Mouse (Mus musculus) bone marrow macrophage, adult 2 months (primary cell): ENCODE results near the gene Stx16. TPM values are rescaled to one million over a fixed set of nuclear protein-coding genes. Genes with fewer than 3 reads are reported as not detected.

Source experiments
- H3K27ac ChIP-seq: 2 replicates; pipeline ENCODE4 v1.5.1; 2012; ENCODE audit warnings: low read depth, low read length; ENCODE audit not compliant: insufficient read depth
- H3K4me1 ChIP-seq: 2 replicates; pipeline ENCODE4 v1.6.1; 2012; ENCODE audit warnings: low read length; ENCODE audit not compliant: control insufficient read depth, insufficient read depth
- H3K4me3 ChIP-seq: 2 replicates; pipeline ENCODE4 v1.5.1; 2012; ENCODE audit warnings: mild to moderate bottlenecking, low read length, moderate library complexity; ENCODE audit not compliant: insufficient read depth
- CTCF ChIP-seq: IDR thresholded peaks from 2 replicates; pipeline ENCODE4 v1.5.1; 2012; ENCODE audit warnings: low read depth, mild to moderate bottlenecking, low read length, moderate library complexity
- POLR2A ChIP-seq: IDR thresholded peaks from 2 replicates; pipeline ENCODE4 v1.6.1; 2012; ENCODE audit warnings: mild to moderate bottlenecking, low read depth, low read length, borderline replicate concordance
- polyA plus RNA-seq: library from polyadenylated mRNA; stranded (reverse); fragments of >200 nt; gene quantifications from 2 replicates; pipeline ENCODE4 v1.2.4, GENCODE M21; 2012; ENCODE audit not compliant: missing spikeins, insufficient read depth, insufficient read length

Gene Stx16
- polyA plus RNA-seq, 1 experiment = 108 TPM

DNA sequence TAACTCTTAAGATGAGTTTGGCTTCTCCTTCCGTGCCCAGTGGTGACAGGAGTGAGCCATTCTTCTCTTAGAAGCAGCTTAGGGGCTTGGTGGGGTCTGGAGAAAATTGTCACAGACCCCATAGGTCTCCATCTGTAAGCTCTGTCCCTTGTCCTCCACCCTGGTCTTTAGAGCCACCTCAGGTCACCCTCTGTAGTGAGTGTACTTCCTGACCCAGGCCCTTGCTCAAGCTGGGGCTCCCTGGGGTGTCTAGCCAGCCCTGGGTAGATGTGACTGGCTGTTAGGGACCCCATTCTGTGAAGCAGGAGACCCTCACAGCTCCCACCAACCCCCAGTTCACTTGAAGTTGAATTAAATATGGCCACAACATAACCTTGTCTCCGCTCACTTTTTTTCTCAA, 46.2 kb downstream of the Stx16 start:
- Histone ChIP-seq H3K4me1 (peaks cover 4% of the 10 kb centered on the region; the same call in 1 of the 2 replicates), H3K27ac (no peak overlapping the region), H3K4me3 (no peak overlapping the region)
- TF ChIP-seq POLR2A (no peak), CTCF (no peak)

DNA sequence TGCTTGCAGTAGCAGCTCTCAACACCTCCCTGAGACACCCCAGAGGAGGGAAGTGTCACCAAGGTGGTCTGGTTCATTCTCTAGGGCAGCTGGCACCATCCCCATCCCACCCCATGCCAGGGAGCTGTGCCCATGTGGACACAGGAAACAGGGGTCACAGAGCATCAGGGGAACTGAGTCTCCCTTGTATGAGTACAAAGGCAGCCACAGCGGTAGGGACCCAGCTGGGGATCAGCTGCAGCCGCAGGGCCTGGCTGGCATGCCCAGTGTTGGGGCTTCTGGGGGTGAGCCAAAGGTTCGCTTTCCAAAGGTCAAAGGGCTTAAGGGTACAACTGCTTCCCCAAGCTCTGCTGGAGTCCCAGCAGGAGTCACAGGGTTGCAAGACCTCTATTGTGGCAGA, 47.6 kb downstream of the Stx16 start:
- no peak overlapping the region for H3K4me3 ChIP-seq
- no peaks in the 10 kb centered on the region for H3K4me1 ChIP-seq
- TF ChIP-seq POLR2A (no peak), CTCF (no peak)
- no peak overlapping the region for H3K27ac ChIP-seq

DNA sequence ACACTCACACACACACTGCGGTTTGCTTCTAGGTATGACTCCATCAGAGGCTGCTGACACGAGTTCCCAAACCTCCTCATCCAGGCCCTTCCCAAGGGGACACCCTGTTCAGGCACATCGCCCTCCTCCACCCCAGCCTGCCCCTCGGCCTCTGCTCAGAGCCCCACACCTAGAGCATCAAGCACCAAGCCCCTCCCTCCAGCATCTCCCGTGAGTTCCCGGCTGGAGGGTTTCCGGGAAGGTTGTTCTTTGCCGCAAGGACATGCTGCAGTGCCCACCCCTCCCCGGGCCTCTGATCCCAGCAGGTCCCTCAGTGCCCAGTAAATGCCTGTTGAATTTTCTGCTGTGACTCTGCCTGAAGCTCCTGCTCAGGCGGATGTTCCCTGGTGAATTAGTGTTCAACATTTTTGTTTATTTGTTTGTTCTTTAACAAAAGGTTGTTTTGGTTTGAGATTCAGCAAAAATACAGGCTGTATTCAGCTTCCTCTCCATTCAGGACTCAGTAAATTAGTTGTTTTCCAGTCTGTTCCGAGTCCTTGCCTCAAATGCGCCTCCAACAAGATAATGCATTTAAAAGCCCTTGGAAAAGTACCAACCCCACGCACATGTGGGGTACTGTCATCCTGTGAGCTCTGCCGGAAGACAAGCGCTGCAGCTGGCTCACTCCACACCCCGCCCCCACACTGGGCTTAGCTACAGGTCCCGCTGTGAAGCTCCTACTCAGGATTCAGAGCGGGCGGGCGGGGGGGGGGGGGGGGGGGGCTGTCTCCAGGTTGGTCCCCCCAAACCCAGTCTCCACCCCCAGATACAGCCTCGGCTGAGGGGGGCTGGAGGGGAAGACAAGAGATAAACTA, 50.6 kb downstream of the Stx16 start:
- H3K27ac ChIP-seq = no peak overlapping the region

DNA sequence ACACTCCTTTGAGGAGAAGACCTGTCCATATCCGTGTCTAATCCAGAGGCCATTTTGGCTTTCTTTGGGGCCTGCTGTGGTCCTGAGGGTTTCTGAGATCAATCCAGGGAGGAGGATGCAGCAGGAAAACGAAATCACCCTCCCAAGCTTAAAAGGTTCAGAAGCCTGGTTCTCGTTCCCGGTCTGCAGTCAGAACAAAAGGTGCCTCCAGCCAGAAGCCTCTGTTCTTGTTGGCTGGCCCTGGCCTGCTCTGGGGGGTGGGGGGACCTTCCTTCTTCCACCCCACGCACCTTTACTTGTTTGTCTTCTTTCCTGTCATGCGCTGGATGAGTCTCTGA, 51.2 kb downstream of the Stx16 start:
- Histone ChIP-seq H3K27ac (no peak overlapping the region), H3K4me1 (no peaks in the 10 kb centered on the region)
- TF ChIP-seq POLR2A (no peak), CTCF (no peak)

More for the DNA sequence above, 50.6 kb downstream of the Stx16 start:
- no peaks in the 10 kb centered on the region for H3K4me1 ChIP-seq
- TF ChIP-seq CTCF = no peak
- TF ChIP-seq POLR2A = no peak
- no peak overlapping the region for H3K4me3 ChIP-seq

DNA sequence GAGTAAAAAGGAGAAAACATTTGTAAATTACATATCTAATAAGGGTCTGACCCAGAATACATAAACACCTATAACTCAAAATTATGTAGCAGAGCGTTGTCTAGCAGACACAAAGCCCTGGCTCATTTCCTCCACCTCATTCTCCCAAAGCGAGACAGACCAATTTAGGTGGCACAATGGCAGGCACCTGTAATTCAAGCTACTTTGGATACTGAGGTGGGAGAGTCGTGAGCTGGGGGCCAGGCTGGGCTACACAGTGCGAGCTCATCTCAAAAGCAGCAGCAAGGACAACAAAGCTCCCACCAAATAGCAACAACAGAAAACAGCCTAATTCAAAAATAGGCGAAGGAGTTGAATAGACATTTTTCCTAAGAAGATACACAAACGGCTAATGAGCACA, 52.8 kb downstream of the Stx16 start:
- TF ChIP-seq CTCF (no peak), POLR2A (no peak)
- Histone ChIP-seq H3K4me3 (no peak overlapping the region), H3K27ac (no peak overlapping the region), H3K4me1 (no peaks in the 10 kb centered on the region)

More for the DNA sequence above, 51.2 kb downstream of the Stx16 start:
- no peak overlapping the region for H3K4me3 ChIP-seq

DNA sequence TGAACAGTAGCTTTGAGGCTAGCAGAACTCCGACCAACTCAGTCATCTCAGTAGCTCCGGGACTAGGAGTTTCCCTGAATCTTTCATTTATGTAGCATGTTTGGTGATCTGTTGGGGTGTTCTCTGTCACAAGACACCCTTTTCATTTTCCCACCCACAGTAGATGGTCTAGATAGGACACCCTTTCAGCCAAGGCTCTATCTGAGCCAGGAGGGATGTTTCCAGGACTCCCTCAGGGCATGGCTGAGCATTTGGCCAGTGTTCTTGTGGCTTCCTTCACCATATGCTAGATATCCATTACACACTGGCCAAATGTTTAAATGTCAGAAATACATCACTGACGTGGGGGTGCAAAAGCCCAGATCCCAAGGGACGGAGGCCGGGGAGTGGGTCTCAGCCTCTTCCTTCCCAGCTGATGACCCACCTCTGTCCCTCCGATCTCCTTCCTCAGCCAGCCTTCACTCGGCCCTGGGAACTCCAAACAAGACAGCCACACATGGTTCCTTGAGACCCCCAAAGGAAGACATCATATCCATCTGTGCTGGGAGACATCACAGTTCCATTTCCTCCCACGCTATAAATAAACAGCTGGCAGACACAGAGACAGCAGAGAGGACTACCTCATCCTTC, 54.5 kb downstream of the Stx16 start:
- no peak overlapping the region for H3K4me3 ChIP-seq
- TF ChIP-seq POLR2A = no peak
- no peak for TF ChIP-seq CTCF
- H3K27ac ChIP-seq = no peak overlapping the region
- H3K4me1 ChIP-seq = no peaks in the 10 kb centered on the region

DNA sequence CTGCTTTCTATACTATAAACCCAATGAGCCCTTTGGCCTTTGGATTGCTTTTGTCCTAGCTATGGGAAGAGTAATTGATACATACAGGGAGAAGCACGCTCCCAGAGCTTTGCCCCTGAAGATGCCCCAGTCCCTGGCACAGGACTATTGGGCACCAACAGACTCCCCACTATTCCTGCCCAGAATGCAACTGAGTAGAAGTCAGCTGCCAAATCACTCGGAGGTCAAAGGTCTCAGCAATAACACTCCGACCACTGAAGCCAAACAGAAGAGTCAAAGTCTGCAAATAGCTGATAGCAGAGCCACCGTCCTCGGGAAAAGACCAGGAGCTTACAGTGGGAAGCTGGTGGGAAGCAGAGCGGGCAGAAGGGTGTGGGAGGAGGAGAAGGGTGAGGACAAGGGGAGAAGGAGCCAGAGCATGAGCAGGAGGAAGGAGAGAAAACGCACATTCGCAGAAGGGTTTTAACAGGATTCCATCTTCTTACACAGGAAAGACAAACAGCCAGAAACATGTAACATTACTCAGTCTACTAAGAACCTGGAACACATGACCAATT, 56.4 kb downstream of the Stx16 start:
- Histone ChIP-seq H3K4me3 (no peak overlapping the region), H3K27ac (no peak overlapping the region), H3K4me1 (no peaks in the 10 kb centered on the region)
- TF ChIP-seq POLR2A = no peak
- no peak for TF ChIP-seq CTCF

Other genes starting within 250 kb of the Stx16 start
- 38.8 and 41.9 TPM in 2 replicates for gene Npepl1, start 34.0 kb downstream of the Stx16 start, polyA plus RNA-seq
- gene Gnas, start 208.0 kb downstream of the Stx16 start, polyA plus RNA-seq = 780 and 818 TPM in 2 replicates